Comparison of ENCODE assay signal across 9 mouse cellular contexts in the genomic region with DNA sequence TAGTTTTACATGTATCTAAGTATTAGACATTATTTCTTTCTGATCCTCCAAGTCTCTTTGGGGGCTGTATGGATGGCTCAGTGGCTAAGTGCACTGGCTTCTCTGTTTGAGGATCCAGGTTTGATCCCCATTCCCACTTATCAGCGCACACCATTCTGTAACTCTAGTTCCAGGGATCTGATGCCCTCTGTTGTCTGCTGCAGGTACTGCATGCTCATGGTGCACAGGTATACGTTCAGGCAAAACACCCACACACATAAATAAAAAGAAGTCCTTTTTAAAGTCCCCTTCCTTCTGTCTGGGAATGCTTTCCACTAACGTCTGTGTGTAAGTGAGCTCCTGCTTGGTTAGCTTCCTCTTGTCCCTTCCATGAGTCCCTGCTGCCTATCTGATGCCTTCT. TPM values are rescaled to one million over a fixed set of nuclear protein-coding genes. Genes with fewer than 3 reads are reported as not detected.
DNase-seq lines count a peak whose midpoint lies in the region; ATAC-seq and TF ChIP-seq lines count a peak whose summit lies in the region.
"Had no signal": no experiment of that assay in that cellular context is flagged by ENCODE, and none has a peak within 500 bp of the region (broad histone marks: within the 10 kb centered on the region; RNA-seq: fewer than 3 reads in every experiment).

No protein-coding gene starts in this region.

- intact Hi-C loops in left cerebral cortex, adult 2 months (cut with DNase I) = no loop called here
- intact Hi-C loops in left cerebral cortex, postnatal 14 days (cut with DNase I) = no loop called here

- no peak for ATAC-seq in CD4-positive, CD25-positive, alpha-beta regulatory T cell, adult 4 months

- peak; percentile 63 for DNase-seq in CD4-positive, CD25-positive, alpha-beta regulatory T cell, adult 2 months (ENCODE audit: low read depth, low spot score)
- no peak for DNase-seq in left cerebral cortex, adult 2 months (ENCODE audit: extremely low spot score in 1 of 2, low spot score in 2 of 2)
- no peak for DNase-seq in left cerebral cortex, postnatal 14 days (ENCODE audit: low spot score in 2 of 2)
- DNase-seq in embryo, embryonic 11 days = peak; percentile 34
- peak; percentile 50 for DNase-seq in naive thymus-derived CD4-positive, alpha-beta T cell, adult 2 months (ENCODE audit: low read depth)
- DNase-seq in yolk sac, embryonic 10.5 days (ENCODE audit: low spot score) = no peak
- no peak for DNase-seq in left cerebral cortex, adult 9 months (ENCODE audit: low spot score in 2 of 2)

- H3K27ac ChIP-seq in left cerebral cortex, adult 2 months = no peak overlapping the region
- H3K27ac ChIP-seq: macrophage had no signal

- no peak overlapping the region for H3K4me3 ChIP-seq in left cerebral cortex, adult 2 months

- peak; percentile 57 for TF ChIP-seq CTCF in left cerebral cortex, adult 2 months (IDR thresholded peaks at IDR 0.05)

RNA-seq across cellular contexts. Expression of a gene that starts 16.0 kb away (rescaled TPM):
- polyA plus RNA-seq in CD4-positive, CD25-positive, alpha-beta regulatory T cell, adult 4 months (2017; shearing (Covaris generic)) = not detected
- total RNA-seq in left cerebral cortex, adult 2 months (2021) = 1 to 10 TPM; 4.8 to 5.1 TPM
- 1 to 10 TPM; 5.8 to 6.8 TPM for total RNA-seq in left cerebral cortex, postnatal 14 days (2021)

RNA-seq across cellular contexts. Expression of a gene that starts 18.1 kb away (rescaled TPM):
- polyA plus RNA-seq in CD4-positive, CD25-positive, alpha-beta regulatory T cell, adult 4 months (2017; shearing (Covaris generic)) = under 1 TPM; 0.10 to 0.12 TPM
- total RNA-seq in left cerebral cortex, adult 2 months (2021) = 100 to 1,000 TPM in 1 of 2 experiments, 10 to 100 TPM in 1; 94.4 to 103 TPM
- total RNA-seq in left cerebral cortex, postnatal 14 days (2021) = 100 to 1,000 TPM; 102 to 106 TPM

RNA-seq across cellular contexts. Expression of a gene that starts 31.8 kb away (rescaled TPM):
- 1 to 10 TPM in 1 of 2 experiments, under 1 TPM in 1; 0.77 to 1.0 TPM for polyA plus RNA-seq in CD4-positive, CD25-positive, alpha-beta regulatory T cell, adult 4 months (2017; shearing (Covaris generic))
- 1 to 10 TPM; 3.3 TPM for total RNA-seq in left cerebral cortex, adult 2 months (2021)
- 1 to 10 TPM; 3.1 to 3.2 TPM for total RNA-seq in left cerebral cortex, postnatal 14 days (2021)

Comparison
In these comparisons a context has a peak if more than half of its experiments do, and no peak if none do; other contexts are left out.
1. DNase-seq: peak in CD4-positive, CD25-positive, alpha-beta regulatory T cell, adult 2 months (single experiment), embryo, embryonic 11 days (single experiment) and naive thymus-derived CD4-positive, alpha-beta T cell, adult 2 months (single experiment); none in left cerebral cortex, adult 2 months (0 of 2), left cerebral cortex, postnatal 14 days (0 of 2), yolk sac, embryonic 10.5 days (single experiment) and left cerebral cortex, adult 9 months (0 of 2).